Mouse (Mus musculus) layer of hippocampus, adult 9-11 months (tissue): ENCODE data around the gene Eif4b.
"Not testable (repeated sequence)": the region's sequence is repeated elsewhere in the genome, so short reads cannot be mapped to it uniquely, and the experiment has no call there.

Experiments used
- DNase-seq: peaks from one replicate; pipeline ENCODE4 v3.0.0; 2022

Gene Eif4b

GRCm38 (mm10) chr15:102077111-102077677, 3.6 kb downstream of the Eif4b start:
- no peak for DNase-seq

GRCm38 (mm10) chr15:102079221-102079620, 5.6 kb downstream of the Eif4b start:
- DNase-seq: no peak

GRCm38 (mm10) chr15:102079924-102080323, 6.4 kb downstream of the Eif4b start:
- not testable (repeated sequence) for DNase-seq

DNA sequence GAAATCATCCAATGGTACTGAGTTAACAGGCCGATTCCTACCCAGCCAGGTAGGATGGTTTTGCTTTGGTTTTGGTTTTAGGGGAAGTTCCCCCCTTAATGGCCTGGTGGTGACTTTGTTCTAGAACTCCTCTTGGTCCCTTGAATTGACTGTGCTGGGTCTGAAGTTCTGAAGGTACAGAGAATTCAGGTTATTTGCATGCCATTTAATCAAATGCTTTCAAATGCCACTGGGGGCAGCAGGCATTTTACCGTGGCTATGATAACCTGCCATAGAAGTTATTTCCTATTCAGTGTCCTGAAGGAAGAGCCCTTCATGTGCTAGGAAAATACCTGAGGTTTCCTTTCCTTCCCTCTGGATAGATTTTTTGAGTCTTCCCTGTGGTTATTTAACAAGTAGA, 6.9 kb downstream of the Eif4b start:
- DNase-seq: no peak

DNA sequence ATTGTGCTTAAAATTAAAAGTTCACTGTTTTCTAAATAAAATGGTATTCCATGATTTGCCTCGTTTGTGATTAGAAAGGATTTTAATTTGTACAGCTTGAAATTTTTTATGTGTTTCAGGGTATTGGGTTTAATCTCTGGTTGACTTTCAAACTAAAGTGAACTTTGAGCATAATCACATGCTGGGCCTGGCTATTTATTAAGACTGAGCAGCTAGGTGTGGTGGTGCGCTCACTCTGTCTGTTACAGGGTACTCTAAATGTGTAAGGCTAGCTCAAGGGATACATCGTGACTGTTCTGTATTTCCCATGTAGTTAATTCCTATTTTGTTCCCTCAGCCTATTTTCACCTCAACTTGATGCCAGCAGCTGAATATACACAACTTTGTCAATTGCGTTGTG, 8.6 kb downstream of the Eif4b start:
- DNase-seq: no peak

GRCm38 (mm10) chr15:102083028-102083427, 9.5 kb downstream of the Eif4b start:
- DNase-seq: no peak

DNA sequence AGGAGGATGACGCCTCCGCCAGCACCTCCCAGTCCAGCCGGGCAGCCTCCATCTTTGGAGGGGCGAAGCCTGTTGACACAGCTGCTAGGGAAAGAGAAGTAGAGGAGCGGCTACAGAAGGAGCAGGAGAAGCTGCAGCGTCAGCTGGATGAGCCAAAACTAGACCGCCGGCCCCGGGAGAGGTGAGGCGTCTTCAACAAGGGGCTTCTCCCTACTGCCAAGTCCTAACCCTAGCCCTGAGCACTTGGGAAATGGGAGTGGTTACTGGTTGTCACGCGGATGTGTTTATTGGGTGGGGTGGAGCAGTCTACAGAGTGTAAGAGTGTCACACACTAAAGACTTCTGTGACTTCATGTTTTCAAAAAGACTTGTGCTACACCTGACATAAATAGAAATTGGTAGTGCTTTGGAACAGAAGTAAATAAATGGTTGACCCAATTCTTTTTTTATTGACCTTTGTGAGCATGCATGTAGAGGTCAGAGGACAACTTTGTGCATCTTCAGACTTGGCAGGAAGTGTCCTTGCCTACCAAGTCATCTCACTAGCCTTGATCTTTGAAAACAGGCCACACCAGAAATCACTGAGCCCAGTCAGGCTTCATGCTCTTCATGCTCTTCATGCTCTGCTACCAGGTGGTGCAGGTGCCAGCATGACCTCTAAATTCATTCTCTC, 16.5 kb downstream of the Eif4b start:
- no peak for DNase-seq

DNA sequence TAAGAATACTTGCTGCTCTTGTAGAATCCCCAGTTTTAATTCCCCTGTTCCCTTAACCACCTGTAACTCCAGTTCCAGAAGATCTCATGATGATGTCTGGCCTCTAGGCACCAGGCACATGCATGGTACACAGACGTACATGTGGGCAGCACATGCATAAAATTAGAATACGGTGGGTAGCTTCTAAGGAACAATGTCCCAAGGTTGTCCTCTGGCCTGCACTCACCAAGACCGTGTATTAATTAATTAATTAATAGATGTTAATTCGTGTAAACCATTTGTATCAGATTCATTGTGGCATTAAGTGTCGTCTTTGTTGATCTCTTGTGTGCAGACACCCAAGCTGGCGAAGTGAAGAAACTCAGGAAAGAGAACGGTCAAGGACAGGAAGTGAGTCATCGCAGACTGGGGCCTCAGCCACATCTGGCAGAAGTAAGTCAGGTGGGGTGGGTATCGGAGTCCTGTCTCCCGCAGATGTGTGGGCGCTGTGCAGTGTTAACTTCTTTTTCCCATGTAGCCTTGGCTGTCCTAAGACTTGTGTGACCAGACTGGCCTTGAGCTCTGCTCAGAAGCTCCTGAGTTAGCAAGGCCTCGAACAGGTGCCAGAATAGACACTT, 17.6 kb downstream of the Eif4b start:
- DNase-seq: no peak

DNA sequence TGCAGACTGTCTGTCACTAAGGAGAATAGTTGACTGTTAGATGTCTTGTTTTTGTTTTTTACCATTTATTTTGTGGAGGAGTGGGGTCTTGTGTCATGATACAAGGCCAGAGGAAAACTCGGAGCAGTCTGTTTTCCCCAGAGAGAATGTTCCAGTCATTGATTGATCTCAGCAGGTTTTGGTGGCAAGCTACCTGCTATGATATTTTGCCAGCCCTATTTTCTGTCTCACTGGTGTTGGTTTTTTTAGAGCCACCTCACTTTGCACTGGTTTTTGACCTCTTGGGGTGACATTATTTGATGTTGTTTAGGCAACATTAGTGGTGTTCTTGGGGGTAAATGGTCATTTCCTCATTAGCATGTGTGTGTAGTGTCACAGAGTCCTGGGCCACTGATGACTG, 18.1 kb downstream of the Eif4b start:
- DNase-seq: no peak

- no peak for DNase-seq
These were observed 18.6 kb downstream of the Eif4b start for GRCm38 (mm10) chr15:102092222-102092621.

DNA sequence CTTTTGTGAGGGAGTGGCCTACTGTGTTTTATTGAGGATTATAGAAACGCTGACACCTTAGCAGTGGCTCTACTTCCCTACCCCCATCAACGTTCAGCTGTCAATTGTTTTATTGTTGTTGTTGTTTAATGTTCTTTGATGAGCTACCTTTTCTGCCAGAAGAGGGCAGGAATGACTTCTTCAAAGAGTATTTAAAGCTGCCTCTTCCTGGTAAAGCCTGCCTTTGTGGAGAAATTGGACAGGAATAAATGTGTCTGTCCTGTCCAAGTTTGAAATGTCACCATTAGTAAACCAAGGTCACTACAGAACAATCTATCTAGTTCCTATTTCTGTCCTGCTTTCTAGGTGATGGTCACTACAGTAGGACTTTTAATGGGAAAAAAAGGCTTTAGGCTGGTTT, 20.6 kb downstream of the Eif4b start:
- DNase-seq: no peak

DNA sequence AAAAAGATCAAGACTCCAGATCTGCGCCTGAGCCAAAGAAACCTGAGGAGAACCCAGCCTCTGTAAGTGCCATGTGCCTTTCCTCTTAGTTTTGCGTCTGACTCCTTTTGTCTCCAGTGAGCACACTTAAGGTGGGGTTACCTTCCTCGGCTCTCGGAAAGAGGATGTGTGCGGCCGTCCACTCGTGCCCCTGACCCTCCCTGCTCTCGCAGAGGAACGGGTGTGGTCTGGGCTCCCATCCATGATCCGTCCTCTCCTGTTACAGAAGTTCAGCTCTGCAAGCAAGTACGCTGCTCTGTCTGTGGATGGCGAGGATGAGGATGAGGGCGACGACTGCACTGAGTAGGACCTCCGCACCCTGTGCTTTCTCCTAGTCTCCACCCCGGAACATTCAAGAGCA, 21.4 kb downstream of the Eif4b start:
- DNase-seq: no peak

- DNase-seq: no peak
These were observed 23.8 kb downstream of the Eif4b start for GRCm38 (mm10) chr15:102097147-102097915.

GRCm38 (mm10) chr15:102097991-102098555, 24.5 kb downstream of the Eif4b start:
- no peak for DNase-seq

DNA sequence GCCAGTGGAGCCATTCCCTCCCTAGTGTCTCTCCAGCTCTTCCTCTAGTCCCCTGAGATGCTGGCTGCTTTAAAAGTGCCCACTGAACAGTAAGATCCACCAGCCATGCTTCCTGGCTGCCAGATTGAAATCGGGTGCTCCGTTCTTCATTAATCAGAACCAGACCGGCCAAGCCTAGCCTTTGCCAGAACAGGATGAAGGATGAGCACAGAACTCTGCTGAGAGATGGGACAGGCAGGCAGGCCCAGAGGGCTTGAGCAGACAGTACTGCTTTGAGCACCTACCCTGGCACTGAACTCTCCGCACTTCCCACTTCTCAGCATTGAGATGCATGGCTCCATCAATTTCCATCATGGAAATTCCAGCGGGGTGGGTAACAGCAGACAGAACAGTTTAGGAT, 25.7 kb downstream of the Eif4b start:
- DNase-seq: no peak

DNA sequence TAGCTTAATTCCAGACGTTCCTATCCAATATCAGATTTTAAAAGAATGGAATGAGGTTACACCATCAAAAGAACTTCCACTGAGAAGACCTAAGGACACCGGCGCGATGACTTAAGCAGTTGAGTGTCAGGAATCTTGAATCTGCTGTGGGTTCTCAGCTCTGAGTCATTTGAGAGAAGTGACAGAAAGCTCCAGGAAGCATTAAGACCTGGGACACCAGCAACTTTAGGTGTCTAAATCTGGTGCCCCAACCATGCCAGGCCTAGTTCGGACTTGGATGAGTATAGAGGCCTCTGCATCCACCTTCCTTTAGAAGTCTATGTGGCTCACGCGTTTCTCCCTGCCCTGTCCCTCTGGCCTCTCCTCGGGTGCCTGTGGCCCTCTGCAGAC, 26.2 kb downstream of the Eif4b start:
- DNase-seq: no peak

GRCm38 (mm10) chr15:102100161-102100981, 26.8 kb downstream of the Eif4b start, which contains the start of gene Tns2:
TSS of gene Tns2 (plus strand) at chr15:102100413.
- peak; percentile 77 for DNase-seq

DNA sequence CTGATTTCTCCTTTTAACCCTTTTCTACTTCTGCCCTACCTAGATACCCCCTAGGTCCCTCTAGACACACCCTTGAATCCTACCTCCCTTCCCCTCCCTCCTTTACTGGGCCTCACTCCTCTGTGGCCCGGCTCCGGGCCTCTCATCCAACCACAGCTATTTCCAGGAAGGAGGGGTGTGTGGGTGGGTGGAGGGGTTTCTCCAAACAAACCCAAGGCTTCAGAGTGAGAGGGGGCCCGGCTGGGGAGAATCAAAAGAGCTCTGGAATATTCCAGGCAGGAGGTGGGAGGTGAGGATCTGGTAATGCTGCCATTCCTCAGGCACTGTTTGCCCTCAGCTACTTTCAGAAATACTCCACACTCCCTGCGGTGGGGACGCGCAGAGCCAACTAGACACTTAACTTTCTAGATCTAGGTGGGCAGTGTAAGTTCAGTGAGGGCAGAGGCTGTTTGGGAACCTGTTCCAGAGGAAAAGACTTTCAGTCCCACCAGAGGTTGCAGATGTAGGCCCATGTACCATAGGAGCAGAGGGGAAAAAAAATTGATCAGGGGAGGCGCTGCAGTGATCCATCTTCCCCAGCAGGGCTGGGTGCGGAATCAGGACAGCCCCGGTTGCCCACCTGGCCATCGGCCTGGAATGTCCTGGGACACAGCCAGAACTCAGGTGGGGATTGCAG, 27.6 kb downstream of the Eif4b start:
- no peak for DNase-seq

GRCm38 (mm10) chr15:102101672-102102541, 28.3 kb downstream of the Eif4b start:
- no peak for DNase-seq

- DNase-seq: no peak
These were observed 29.1 kb downstream of the Eif4b start for GRCm38 (mm10) chr15:102102548-102103121.
